25 mouse cellular contexts compared by ENCODE assay signal in the genomic region with DNA sequence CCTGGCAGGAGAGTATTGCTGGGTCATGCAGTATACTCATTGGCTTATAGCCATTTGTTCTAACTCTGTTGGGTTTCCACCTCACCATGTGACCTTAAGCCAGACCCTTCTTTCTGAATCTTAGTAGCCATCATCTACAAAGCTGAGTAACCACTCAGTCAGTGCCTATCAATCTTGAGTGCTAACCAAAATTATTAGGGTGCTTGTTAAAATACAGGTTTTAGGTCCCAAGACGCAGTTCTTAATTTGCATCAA. TPM values are rescaled to one million over a fixed set of nuclear protein-coding genes. Genes with fewer than 3 reads are reported as not detected.
DNase-seq lines count a peak whose midpoint lies in the region; ATAC-seq and TF ChIP-seq lines count a peak whose summit lies in the region.
"Had no signal": no experiment of that assay in that cellular context is flagged by ENCODE, and none has a peak within 500 bp of the region (broad histone marks: within the 10 kb centered on the region; RNA-seq: fewer than 3 reads in every experiment).

No protein-coding gene starts in this region.

- H3K9ac ChIP-seq in liver, adult 2 months (ENCODE audit: low read depth, low read length), result no peak overlapping the region
- no peak overlapping the region for H3K9ac ChIP-seq in liver, embryonic 15.5 days
- H3K9ac ChIP-seq: forebrain, embryonic 13.5 days; hindbrain, embryonic 12.5 days; limb, embryonic 13.5 days had no signal

- no peak for DNase-seq in liver, adult 2 months (ENCODE audit: extremely low read depth, low read depth, low spot score)
- DNase-seq in liver (no peak), G1E (ENCODE audit: low spot score) (no peak)
- DNase-seq in lung, adult 18-20 months, result no peak
- no peak for DNase-seq in kidney, postnatal 25 days
- DNase-seq: adrenal gland, postnatal 14 days; B cell, adult 2 months; cerebellum, adult 2 months; gastrocnemius, postnatal 36 days; heart, postnatal 10 days; lung, postnatal 14 days had no signal

- H3K9me3 ChIP-seq in G1E (replicated peaks), result peaks cover 19% of the 10 kb centered on the region
- H3K9me3 ChIP-seq in liver, embryonic 15.5 days (replicated peaks), result no peaks in the 10 kb centered on the region
- H3K9me3 ChIP-seq: embryonic facial prominence, embryonic 10.5 days; forebrain, embryonic 13.5 days; hindbrain, embryonic 12.5 days; limb, embryonic 13.5 days had no signal

- WGBS in liver, adult 2 months, result 83% methylated on average over 1 of the region's 1 CpGs
- WGBS in liver, embryonic 15.5 days (ENCODE audit: insufficient replicate concordance), result 75% methylated on average over 1 of the region's 1 CpGs

- peak overlapping the region; percentile 44 for H3K4me3 ChIP-seq in liver, adult 2 months (ENCODE audit: insufficient read depth, low read depth, low read length)
- H3K4me3 ChIP-seq in G1E (ENCODE audit: low read depth, low read length), result peak overlapping the region; percentile 48; the same call in 1 of the 2 replicates
- peak overlapping the region; percentile 17; the same call in 1 of the 2 replicates for H3K4me3 ChIP-seq in brown adipose tissue, adult 24 weeks (ENCODE audit: insufficient read depth, low read depth, low read length)
- peak overlapping the region; percentile 14; the same call in 1 of the 2 replicates for H3K4me3 ChIP-seq in liver, embryonic 15.5 days (replicated peaks)
- H3K4me3 ChIP-seq: embryonic facial prominence, embryonic 10.5 days; forebrain, embryonic 13.5 days; hindbrain, embryonic 12.5 days; limb, embryonic 13.5 days had no signal

- no peak overlapping the region for H3K27ac ChIP-seq in liver, adult 2 months (replicated peaks; ENCODE audit: insufficient read depth, low read depth, low read length)
- H3K27ac ChIP-seq in brown adipose tissue, adult 24 weeks (replicated peaks; ENCODE audit: low read depth, low read length), result no peak overlapping the region
- no peak overlapping the region for H3K27ac ChIP-seq in liver, embryonic 15.5 days (replicated peaks)
- H3K27ac ChIP-seq: embryonic facial prominence, embryonic 10.5 days; forebrain, embryonic 13.5 days; hindbrain, embryonic 12.5 days; limb, embryonic 13.5 days had no signal

- H3K4me2 ChIP-seq in liver, embryonic 15.5 days, result peak overlapping the region; percentile 27; the same call in 1 of the 2 replicates
- H3K4me2 ChIP-seq: forebrain, embryonic 13.5 days; hindbrain, embryonic 12.5 days; limb, embryonic 13.5 days; midbrain, embryonic 11.5 days had no signal

- no peak for TF ChIP-seq POLR2A in liver, adult 2 months (IDR thresholded peaks at IDR 0.05; ENCODE audit: extremely low read depth, insufficient read depth, low read length)

- H3K4me1 ChIP-seq in liver, adult 2 months (ENCODE audit: control insufficient read depth, insufficient read depth, low read length), result no peaks in the 10 kb centered on the region
- peaks cover 60% of the 10 kb centered on the region for H3K4me1 ChIP-seq in G1E (ENCODE audit: insufficient read depth, low read depth, low read length)
- H3K4me1 ChIP-seq in brown adipose tissue, adult 24 weeks (ENCODE audit: control insufficient read depth, insufficient read depth, insufficient read length, low read length), result no peaks in the 10 kb centered on the region
- H3K4me1 ChIP-seq in liver, embryonic 15.5 days (replicated peaks), result peaks cover 3% of the 10 kb centered on the region; the same call in 1 of the 2 replicates
- H3K4me1 ChIP-seq: embryonic facial prominence, embryonic 10.5 days; forebrain, embryonic 13.5 days; hindbrain, embryonic 12.5 days; limb, embryonic 13.5 days had no signal

- ATAC-seq in G1E (ENCODE audit: extremely low read depth, insufficient number of reproducible peaks, low FRiP score, poor library complexity, severe bottlenecking), result no peak
- no peak for ATAC-seq in liver, embryonic 15.5 days (ENCODE audit: insufficient read depth)
- ATAC-seq in erythroblast, adult 5-6 weeks (replicated peaks; ENCODE audit: low FRiP score, poor library complexity, severe bottlenecking), result no peak
- ATAC-seq: forebrain, embryonic 13.5 days; Patski had no signal

- H3K36me3 ChIP-seq in liver, adult 2 months (ENCODE audit: control insufficient read depth, insufficient read depth, low read length), result no peaks in the 10 kb centered on the region; the same call in 1 of the 2 replicates
- H3K36me3 ChIP-seq in G1E (replicated peaks), result peaks cover 43% of the 10 kb centered on the region
- no peaks in the 10 kb centered on the region for H3K36me3 ChIP-seq in liver, embryonic 15.5 days (replicated peaks)
- H3K36me3 ChIP-seq: embryonic facial prominence, embryonic 10.5 days; hindbrain, embryonic 12.5 days; limb, embryonic 13.5 days had no signal

- H3K79me2 ChIP-seq in liver, adult 2 months (ENCODE audit: control insufficient read depth, insufficient read depth, low read length), result no peaks in the 10 kb centered on the region

- no peak for TF ChIP-seq CTCF in liver, adult 2 months (IDR thresholded peaks at IDR 0.05; ENCODE audit: low read depth, low read length)
- no peak for TF ChIP-seq CTCF in G1E (IDR thresholded peaks at IDR 0.05; ENCODE audit: low read depth, low read length)

- H3K27me3 ChIP-seq in liver, adult 2 months (ENCODE audit: control insufficient read depth, insufficient read depth, low read length), result no peaks in the 10 kb centered on the region
- no peaks in the 10 kb centered on the region for H3K27me3 ChIP-seq in G1E (ENCODE audit: insufficient read depth, low read length)
- no peaks in the 10 kb centered on the region for H3K27me3 ChIP-seq in liver, embryonic 15.5 days
- H3K27me3 ChIP-seq: forebrain, embryonic 13.5 days; hindbrain, embryonic 12.5 days; limb, embryonic 13.5 days had no signal

RNA-seq across cellular contexts. Expression of gene Lcp2, which starts 2.3 kb away (rescaled TPM):
- total RNA-seq in liver, adult 2 months (2014; rRNA removed), result 2.9 and 7.3 TPM in 2 replicates
- 1.1 and 2.3 TPM in 2 replicates for polyA plus RNA-seq in liver, adult 2 months (2012; rRNA removed)
- 104 and 109 TPM in 2 replicates for total RNA-seq in G1E (2014; fragmentation: Nextera tagmentation)
- total RNA-seq in G1E (2017), result 43.1 and 48.3 TPM in 2 replicates
- polyA plus RNA-seq in G1E (2012), result 44.8 and 52.2 TPM in 2 replicates
- polyA plus RNA-seq in brown adipose tissue, adult 24 weeks (2012; ENCODE audit: insufficient read depth, insufficient read length, missing spikeins), result 2.2 and 2.3 TPM in 2 replicates
- 8.1 and 10.0 TPM in 2 replicates for polyA plus RNA-seq in liver, embryonic 15.5 days (2015; fragmentation: Nextera tagmentation; extraction: Ambion mirVana)
- 33.2 and 59.8 TPM in 2 replicates for total RNA-seq in erythroblast, adult 5-6 weeks (2015; ENCODE audit: low replicate concordance)
- total RNA-seq in erythroblast, adult 5-6 weeks (2017; ENCODE audit: low replicate concordance), result 12.3 and 20.1 TPM in 2 replicates
- polyA plus RNA-seq: Patski had no signal

RNA-seq across cellular contexts. Expression of gene 4930469K13Rik, which starts 49.3 kb away (rescaled TPM):
- total RNA-seq in liver, adult 2 months (2014; rRNA removed), result not detected in 2 replicates
- polyA plus RNA-seq in liver, adult 2 months (2012; rRNA removed), result not detected in 2 replicates
- total RNA-seq in G1E (2014; fragmentation: Nextera tagmentation) (not detected in 2 replicates), G1E (2017) (0.17 TPM in 1 of 2 replicates, not detected in the other)
- not detected in 2 replicates for polyA plus RNA-seq in G1E (2012)
- not detected in 2 replicates for polyA plus RNA-seq in brown adipose tissue, adult 24 weeks (2012; ENCODE audit: insufficient read depth, insufficient read length, missing spikeins)
- not detected in 2 replicates for polyA plus RNA-seq in liver, embryonic 15.5 days (2015; fragmentation: Nextera tagmentation; extraction: Ambion mirVana)
- not detected in 2 replicates for total RNA-seq in erythroblast, adult 5-6 weeks (2015; ENCODE audit: low replicate concordance)
- not detected in 2 replicates for total RNA-seq in erythroblast, adult 5-6 weeks (2017; ENCODE audit: low replicate concordance)
- total RNA-seq: adrenal gland, postnatal 14 days; common myeloid progenitor, adult 5-6 weeks; gastrocnemius, postnatal 36 days; heart, postnatal 10 days; layer of hippocampus, postnatal 14 days; monocyte, adult 5-6 weeks had no signal
- polyA plus RNA-seq: cerebellum, adult 2 months; embryonic facial prominence, embryonic 10.5 days; forebrain, embryonic 13.5 days; kidney, embryonic 14.5 days; large intestine, adult 2 months; midbrain, embryonic 11.5 days; Patski had no signal

RNA-seq across cellular contexts. Expression of gene Kcnip1, which starts 56.1 kb away (rescaled TPM):
- total RNA-seq in liver, adult 2 months (2014; rRNA removed), result not detected in 2 replicates
- not detected in 2 replicates for polyA plus RNA-seq in liver, adult 2 months (2012; rRNA removed)
- not detected in 2 replicates for total RNA-seq in G1E (2014; fragmentation: Nextera tagmentation)
- total RNA-seq in G1E (2017), result 0.06 and 0.27 TPM in 2 replicates
- not detected in 2 replicates for polyA plus RNA-seq in G1E (2012)
- not detected in 2 replicates for polyA plus RNA-seq in brown adipose tissue, adult 24 weeks (2012; ENCODE audit: insufficient read depth, insufficient read length, missing spikeins)
- polyA plus RNA-seq in liver, embryonic 15.5 days (2015; fragmentation: Nextera tagmentation; extraction: Ambion mirVana), result 0.16 and 0.51 TPM in 2 replicates
- total RNA-seq in erythroblast, adult 5-6 weeks (2015; ENCODE audit: low replicate concordance), result not detected in 2 replicates
- total RNA-seq in erythroblast, adult 5-6 weeks (2017; ENCODE audit: low replicate concordance), result not detected in 2 replicates
- total RNA-seq: common myeloid progenitor, adult 5-6 weeks; gastrocnemius, postnatal 36 days; heart, postnatal 10 days; monocyte, adult 5-6 weeks had no signal
- polyA plus RNA-seq: Patski had no signal
